Mouse (Mus musculus): ENCODE measurements at regions not wholly inside any gene's neighbourhood (a gene's known extent, or its start where the extent isn't known, plus 50 kb on each side); places are given as distances from the start of the nearest gene placed in this dataset.
A peak's percentile ranks its signal among the peaks of the same experiment; 100 is the strongest.

GRCm38 (mm10) chr2:100918122-100918521 lies 706.4 kb upstream of the Rag2 start:
- DNase-seq: no peak

GRCm38 (mm10) chr2:100919537-100920212 lies 704.8 kb upstream of the Rag2 start:
- DNase-seq: no peak

- peak in 1 of 2 experiments; percentile 17 for DNase-seq
Measured at GRCm38 (mm10) chr2:100948632-100949031, 675.9 kb upstream of the Rag2 start.

DNA sequence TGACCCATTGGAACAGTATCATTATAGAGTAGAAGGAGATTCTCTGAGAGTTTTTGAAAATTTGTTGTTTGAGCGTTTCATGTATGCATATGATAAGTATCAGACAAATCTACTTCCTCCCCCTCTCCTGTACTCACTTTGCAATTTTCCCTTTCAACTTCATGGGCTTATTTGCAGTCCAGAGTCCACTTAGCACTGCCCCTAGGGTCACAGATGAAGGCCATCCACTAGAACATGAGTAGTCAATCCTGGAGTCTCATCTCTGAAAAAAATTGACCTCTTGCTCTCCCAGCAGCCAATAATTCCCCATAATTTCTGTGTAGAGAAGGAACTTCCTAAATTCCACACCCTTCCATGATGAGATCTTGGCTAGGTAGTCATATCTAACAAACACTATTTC lies 665.1 kb upstream of the Rag2 start:
- no peak for DNase-seq

DNA sequence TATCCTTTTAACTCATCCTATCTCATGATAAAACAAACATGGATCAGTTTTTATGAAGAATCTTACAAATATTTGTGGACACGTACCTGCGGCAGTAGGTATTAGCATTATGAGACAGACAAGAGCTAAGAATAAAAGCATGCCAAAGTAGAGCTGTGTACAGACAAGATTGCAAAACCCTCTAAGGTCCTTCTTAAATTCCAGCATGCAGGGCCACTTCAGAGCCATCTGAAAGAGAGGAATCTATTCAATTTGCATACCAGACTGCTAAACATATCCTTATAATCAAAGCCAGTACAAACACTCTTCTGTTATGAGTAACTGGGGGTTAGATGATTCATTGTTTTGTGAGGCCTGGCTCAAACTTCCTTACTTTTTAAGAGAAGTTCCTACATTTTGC lies 659.9 kb upstream of the Rag2 start:
- DNase-seq: no peak

GRCm38 (mm10) chr2:100977202-100977601 lies 647.3 kb upstream of the Rag2 start:
- no peak for DNase-seq

DNA sequence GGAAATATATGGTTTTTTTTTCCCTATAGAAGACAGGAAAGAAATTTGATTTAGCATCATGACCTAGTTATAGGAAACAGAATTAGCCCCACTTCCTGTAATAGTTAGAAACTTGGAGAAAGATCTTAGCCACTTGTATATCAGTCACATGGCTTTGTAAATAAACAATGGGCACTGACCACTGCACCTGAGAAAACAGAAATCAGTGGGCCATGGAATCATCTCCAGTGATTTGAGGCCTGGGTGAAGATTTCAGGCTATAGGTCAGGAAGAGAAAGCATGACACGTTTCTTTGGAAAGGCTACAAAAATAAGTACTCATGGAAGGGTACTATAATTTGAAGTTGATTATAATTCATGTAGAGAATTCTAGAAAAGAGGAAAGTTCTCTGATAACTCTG lies 642.2 kb upstream of the Rag2 start:
- no peak for DNase-seq

- DNase-seq: no peak
Measured at GRCm38 (mm10) chr2:101015353-101015752, 609.2 kb upstream of the Rag2 start.

- no peak for DNase-seq
Measured at GRCm38 (mm10) chr2:101019384-101019783, 605.1 kb upstream of the Rag2 start.

- no peak for DNase-seq
Measured at GRCm38 (mm10) chr2:101021515-101021914, 603.0 kb upstream of the Rag2 start.

GRCm38 (mm10) chr2:101043050-101043449 lies 581.5 kb upstream of the Rag2 start:
- DNase-seq: no peak

- no peak for DNase-seq
Measured at GRCm38 (mm10) chr2:101062939-101063338, 561.6 kb upstream of the Rag2 start.

GRCm38 (mm10) chr2:101074990-101075389 lies 549.5 kb upstream of the Rag2 start:
- DNase-seq: no peak

DNA sequence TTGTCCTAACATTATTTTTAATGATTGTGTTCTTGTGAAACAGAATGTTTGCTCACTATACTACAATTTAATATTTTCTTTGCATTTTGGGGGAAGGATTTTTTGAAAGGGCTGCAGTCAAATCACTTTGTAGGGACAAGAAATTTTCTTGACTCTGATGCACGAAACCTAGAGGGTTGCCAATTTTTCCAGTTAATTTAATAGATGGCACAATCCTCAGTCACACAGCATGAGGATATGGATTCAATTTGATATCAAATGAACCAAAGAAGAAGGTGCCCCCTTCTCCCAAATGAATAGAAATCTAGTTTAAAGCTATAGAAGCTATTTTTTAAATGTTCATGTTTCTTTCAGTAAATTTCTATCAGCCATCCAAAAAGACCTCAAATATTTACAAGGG lies 544.3 kb upstream of the Rag2 start:
- no peak for DNase-seq

DNA sequence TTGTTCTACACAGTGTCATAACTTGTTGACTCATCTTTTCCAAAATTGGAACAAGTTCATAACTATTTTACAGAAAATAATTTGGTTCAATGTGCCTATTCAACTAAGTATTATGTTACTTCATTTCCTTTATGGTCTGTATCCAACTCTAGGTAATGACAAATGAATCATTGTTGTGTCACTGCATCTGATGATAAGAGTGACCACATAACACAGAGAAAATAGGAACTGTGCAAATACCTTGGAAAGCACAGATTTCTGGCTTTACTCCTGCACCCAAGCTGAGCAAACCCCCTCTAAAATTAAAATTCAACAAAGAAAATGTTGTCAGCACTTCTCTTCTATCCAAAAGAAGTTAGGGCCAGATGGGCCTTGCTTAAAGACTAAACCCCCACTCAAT lies 540.7 kb upstream of the Rag2 start:
- no peak for DNase-seq

DNA sequence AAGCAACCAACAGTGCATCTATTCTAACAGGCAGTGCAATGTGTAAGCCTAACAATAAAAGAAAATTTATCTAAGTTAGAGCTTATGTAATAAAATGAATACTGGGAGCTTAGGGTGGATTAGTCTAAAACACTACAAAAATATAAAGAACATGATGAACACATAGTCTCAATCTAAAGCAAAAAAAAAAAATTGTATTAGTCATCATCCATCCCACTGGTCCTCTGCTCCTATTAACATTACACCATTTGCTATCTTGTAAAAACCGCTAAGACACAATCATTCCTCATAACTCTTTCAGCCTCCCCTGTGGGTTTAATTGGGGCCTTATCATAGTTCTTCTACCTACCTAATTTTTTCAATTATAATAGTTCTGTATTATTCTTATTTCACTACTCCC lies 539.9 kb upstream of the Rag2 start:
- DNase-seq: no peak

- no peak for DNase-seq
Measured at GRCm38 (mm10) chr2:101107183-101107872, 517.2 kb upstream of the Rag2 start.

DNA sequence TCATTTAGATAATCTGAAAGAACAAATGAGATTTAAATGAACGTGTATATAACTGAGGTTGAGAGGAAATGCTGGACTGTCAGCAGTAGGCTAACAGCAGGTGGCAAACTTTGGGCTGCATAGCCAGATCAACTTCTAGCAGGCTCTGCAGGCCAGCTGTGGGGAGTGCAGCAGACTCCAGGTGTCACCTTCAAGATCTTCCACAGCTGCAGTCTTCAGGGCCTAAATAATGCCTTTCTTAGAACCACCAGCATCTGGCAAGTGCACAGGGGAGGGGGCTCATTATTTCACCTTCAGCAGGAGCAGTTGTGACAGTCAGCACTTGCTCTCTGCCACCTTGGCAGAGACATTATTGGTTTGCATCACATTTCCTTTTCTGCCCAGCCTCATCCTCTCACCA lies 487.7 kb upstream of the Rag2 start:
- DNase-seq: no peak

DNA sequence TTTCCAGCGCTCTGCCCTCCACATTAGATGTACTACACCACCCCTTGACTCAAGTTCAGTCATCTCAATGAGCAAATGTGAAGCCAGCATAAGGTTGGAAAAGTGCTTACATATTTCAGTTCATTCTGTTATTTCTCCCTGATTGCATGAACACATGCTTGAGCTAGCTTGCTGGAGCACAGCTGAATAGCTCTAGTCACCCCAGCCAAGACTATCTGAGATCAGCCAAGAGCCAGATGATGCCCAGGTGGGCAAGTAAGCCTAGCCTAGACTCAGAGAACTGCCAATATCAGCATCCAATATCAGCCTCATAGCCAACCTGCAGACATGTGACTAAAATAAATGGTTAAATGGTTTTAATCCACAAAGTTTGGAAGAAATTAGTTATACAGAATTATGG lies 484.6 kb upstream of the Rag2 start:
- no peak for DNase-seq

DNA sequence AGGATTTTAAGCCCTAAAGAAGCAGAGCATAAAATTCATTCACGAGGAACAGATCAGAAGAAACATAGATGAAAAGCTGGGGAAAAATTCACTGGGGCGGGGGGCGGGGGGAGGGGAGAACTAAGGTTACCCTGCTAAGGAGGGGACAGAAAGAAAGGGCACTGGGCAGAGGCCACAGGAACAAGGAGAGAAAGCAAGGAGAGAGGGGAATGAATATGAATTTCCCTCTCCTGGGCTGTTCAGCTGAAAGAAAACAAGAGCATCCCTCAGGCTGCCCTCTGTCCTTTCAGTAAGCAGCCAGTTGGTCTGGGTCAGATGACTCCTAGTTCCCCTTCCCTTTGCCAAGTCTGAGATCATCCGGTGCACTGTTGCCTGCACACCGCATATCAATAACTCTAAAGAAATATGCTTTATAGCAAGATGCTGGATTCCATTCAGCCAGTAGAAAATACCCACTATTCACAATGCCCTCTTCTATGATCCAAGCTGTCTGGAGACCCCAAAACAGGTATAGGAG lies 467.7 kb upstream of the Rag2 start:
- no peak for DNase-seq

DNA sequence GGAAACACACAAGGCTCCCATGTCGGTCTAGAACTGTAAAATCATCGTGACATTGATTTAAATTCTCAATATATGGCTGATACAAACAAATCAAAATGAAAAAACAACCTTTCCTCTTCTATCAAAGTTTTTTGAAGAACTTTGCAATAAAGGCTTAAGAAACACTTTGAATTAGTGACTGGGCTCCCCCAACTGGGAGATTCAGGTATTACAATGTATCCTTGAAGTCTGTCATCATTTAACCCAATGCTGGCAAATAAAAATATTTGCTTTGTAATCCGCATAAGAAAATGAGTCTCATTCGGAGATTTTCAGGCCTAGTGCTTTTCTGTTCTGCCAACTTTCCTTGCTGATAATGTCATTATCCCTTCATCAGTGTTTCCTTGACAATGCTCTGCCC lies 465.2 kb upstream of the Rag2 start:
- peak; percentile 39 to 58 for DNase-seq

GRCm38 (mm10) chr2:101165942-101166341 lies 458.6 kb upstream of the Rag2 start:
- DNase-seq: no peak

- no peak for DNase-seq
Measured at GRCm38 (mm10) chr2:101172806-101173205, 451.7 kb upstream of the Rag2 start.

DNA sequence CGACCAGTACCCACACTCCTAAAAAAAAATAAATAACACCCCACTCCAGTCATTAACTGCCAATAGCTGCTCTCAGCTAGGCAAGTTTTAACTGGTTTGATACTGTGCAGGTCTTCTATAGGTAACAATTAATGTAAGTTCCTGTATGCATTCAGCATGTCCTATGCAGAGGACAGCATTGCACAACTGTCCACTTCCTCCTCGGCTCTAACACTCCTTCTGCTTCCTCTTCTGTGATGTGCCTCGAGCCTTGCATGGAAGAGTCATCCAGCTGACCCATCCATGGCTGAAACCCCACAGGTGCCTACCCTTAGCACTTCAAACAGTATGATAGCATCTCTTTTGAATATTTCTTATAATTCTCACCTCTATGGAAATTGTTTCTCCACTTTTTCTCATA lies 449.4 kb upstream of the Rag2 start:
- DNase-seq: peak in 1 of 2 experiments; percentile 3

GRCm38 (mm10) chr2:101206637-101207036 lies 417.9 kb upstream of the Rag2 start:
- no peak for DNase-seq

Data from kidney, postnatal 36 days (tissue).